Mouse (Mus musculus): Measurements from ENCODE around the gene Amotl2. TPM values are rescaled to one million over a fixed set of nuclear protein-coding genes. Genes with fewer than 3 reads are reported as not detected.

The Amotl2 gene
- not detected for total RNA-seq (2023)

DNA sequence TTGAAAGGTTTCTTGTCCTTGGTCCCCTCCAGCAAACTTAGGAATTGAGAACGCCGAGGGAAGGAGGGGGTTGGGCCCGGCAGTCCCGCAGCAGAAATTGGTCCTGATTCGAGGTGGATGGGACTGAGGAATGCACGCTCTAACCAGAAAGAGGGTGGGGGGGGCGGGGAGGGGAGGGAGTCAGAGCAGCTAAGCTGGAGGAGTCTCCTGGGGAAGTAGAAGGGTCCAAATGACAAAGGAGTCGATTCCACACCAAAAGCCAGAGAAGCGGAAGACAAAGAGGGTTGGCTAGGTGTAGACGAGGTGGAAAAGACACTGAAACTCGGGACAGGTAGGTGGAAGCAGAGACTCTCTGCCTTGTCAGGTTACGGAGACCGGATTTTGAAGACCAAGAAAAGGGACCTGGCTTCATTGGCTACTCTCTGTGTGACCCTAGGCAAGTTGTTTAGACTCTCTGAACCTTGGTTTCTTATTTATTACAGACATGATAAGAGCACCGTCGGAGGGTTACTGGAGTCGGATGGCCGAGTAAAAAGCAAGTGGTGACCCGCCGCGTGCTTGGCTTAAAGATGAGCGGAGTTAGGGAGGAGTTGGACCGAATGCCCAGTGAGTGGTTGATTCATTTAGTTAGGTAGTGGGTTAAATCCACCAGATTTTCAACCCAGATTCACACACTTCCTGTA, at the start of gene Amotl2:
Gene Amotl2, plus strand, starts transcription at position 192 of the 683 bp plus-strand sequence.

Other genes with a start within 250 kb of the Amotl2 start
- not detected for gene Ky, start 210.9 kb upstream of the Amotl2 start, total RNA-seq (2023)
- gene Anapc13, start 90.4 kb upstream of the Amotl2 start, total RNA-seq (2023) = 55.2 TPM
- 59.1 TPM for gene Cep63, start 90.1 kb upstream of the Amotl2 start, total RNA-seq (2023)
- gene Ryk, start 118.2 kb downstream of the Amotl2 start, total RNA-seq (2023) = 0.34 TPM